Mouse (Mus musculus) limb, embryonic 14.5 days (tissue): Measurements from ENCODE around the gene Kirrel3. TPM values are rescaled to one million over a fixed set of nuclear protein-coding genes. Genes with fewer than 3 reads are reported as not detected.

Experiments
- ATAC-seq: fragments of 200-750 bp; cut with Nextera tagmentation; 2 replicates; pipeline ENCODE4 v1.8.0; 2017; ENCODE audit warnings: low read depth, moderate number of reproducible peaks, moderate TSS enrichment; ENCODE audit not compliant: low FRiP score
- DNase-seq: peaks from one replicate; pipeline ENCODE4 v3.0.0-alpha.2; 2015; ENCODE audit warnings: low spot score
- H3K27ac ChIP-seq: fragments of 300-500 bp; sonication (generic); replicated peaks from 2 replicates; pipeline ENCODE4 v1.5.1; 2014; ENCODE audit warnings: low read depth, mild to moderate bottlenecking, low read length, moderate library complexity, mixed read lengths
- H3K27me3 ChIP-seq: fragments of 300-500 bp; sonication (generic); 2 replicates; pipeline ENCODE4 v1.6.1; 2014; ENCODE audit warnings: low read length, mixed read lengths; ENCODE audit not compliant: control insufficient read depth, insufficient read depth
- H3K36me3 ChIP-seq: fragments of 300-500 bp; sonication (generic); 2 replicates; pipeline ENCODE4 v1.6.1; 2014; ENCODE audit warnings: mild to moderate bottlenecking, low read length, moderate library complexity, mixed read lengths; ENCODE audit not compliant: control insufficient read depth, insufficient read depth
- H3K4me1 ChIP-seq: fragments of 300-500 bp; sonication (generic); 2 replicates; pipeline ENCODE4 v1.6.1; 2014; ENCODE audit warnings: antibody characterized with exemption, low read length, mixed read lengths; ENCODE audit not compliant: control insufficient read depth, insufficient read depth
- H3K4me2 ChIP-seq: fragments of 300-500 bp; sonication (generic); replicated peaks from 2 replicates; pipeline ENCODE4 v1.6.1; 2014; ENCODE audit warnings: low read depth, mild to moderate bottlenecking, low read length, moderate library complexity; ENCODE audit not compliant: severe bottlenecking
- H3K4me3 ChIP-seq: fragments of 300-500 bp; sonication (generic); replicated peaks from 2 replicates; pipeline ENCODE4 v1.5.1; 2014; ENCODE audit warnings: low read length
- H3K9ac ChIP-seq: fragments of 300-500 bp; sonication (generic); 2 replicates; pipeline ENCODE4 v1.6.1; 2014; ENCODE audit warnings: mild to moderate bottlenecking, low read depth, low read length, moderate library complexity; ENCODE audit not compliant: severe bottlenecking
- H3K9me3 ChIP-seq: fragments of 300-500 bp; sonication (generic); 2 replicates; pipeline ENCODE4 v1.6.1; 2016; ENCODE audit warnings: low read length; ENCODE audit not compliant: control insufficient read depth
- POLR2A ChIP-seq: fragments of 200-500 bp; IDR thresholded peaks from 2 replicates; pipeline ENCODE4 v1.8.0; 2012; ENCODE audit warnings: inconsistent platforms, mild to moderate bottlenecking, moderate library complexity, borderline replicate concordance; ENCODE audit not compliant: insufficient read depth, insufficient read length; ENCODE audit errors: extremely low read depth
- WGBS: fragments of 180-500 bp; shearing (Covaris S2); extraction: QIAGEN DNeasy Blood & Tissue Kit; methylation state at CpG from one replicate; pipeline ENCODE4 v1.1.7; 2014; 5-methylcytosine and 5-hydroxymethylcytosine counted together
- polyA plus RNA-seq, 2 experiments: library from polyadenylated mRNA; depleted of rRNA in 1 of 2; stranded (reverse) in 1 of 2; unstranded in 1 of 2; fragments of >200 nt; fragmentation: Nextera tagmentation in 1 of 2; extraction: Ambion mirVana in 1 of 2; gene quantifications; 2 replicates each; pipeline versions ENCODE4 v1.2.1 to v1.2.3; 2012 to 2014

Kirrel3 gene
- polyA plus RNA-seq, 2 experiments, result 10.1 to 14.6 TPM

- no peaks in the 10 kb centered on the region for H3K27me3 ChIP-seq
- TF ChIP-seq POLR2A, result no peak
- WGBS, result 37% methylated on average over 4 of the region's 4 CpGs
Measured at GRCm38 (mm10) chr9:34688358-34688757, 202.7 kb downstream of the Kirrel3 start.

GRCm38 (mm10) chr9:34689375-34689774, 203.7 kb downstream of the Kirrel3 start:
- Histone ChIP-seq H3K9me3 (no peaks in the 10 kb centered on the region), H3K27ac (no peak overlapping the region), H3K27me3 (no peaks in the 10 kb centered on the region), H3K4me2 (no peak overlapping the region), H3K9ac (no peak overlapping the region), H3K4me1 (no peaks in the 10 kb centered on the region), H3K36me3 (no peaks in the 10 kb centered on the region), H3K4me3 (no peak overlapping the region)
- no peak for TF ChIP-seq POLR2A
- no peak for DNase-seq
- no peak for ATAC-seq
- 71% methylated on average over 3 of the region's 3 CpGs for WGBS

More at GRCm38 (mm10) chr9:34688358-34688757, 202.7 kb downstream of the Kirrel3 start:
- no peak overlapping the region for H3K27ac ChIP-seq
- H3K4me3 ChIP-seq, result no peak overlapping the region
- no peaks in the 10 kb centered on the region for H3K9me3 ChIP-seq
- ATAC-seq, result no peak
- H3K36me3 ChIP-seq, result no peaks in the 10 kb centered on the region
- H3K4me2 ChIP-seq, result no peak overlapping the region
- H3K9ac ChIP-seq, result no peak overlapping the region
- H3K4me1 ChIP-seq, result no peaks in the 10 kb centered on the region
- no peak for DNase-seq

- no peaks in the 10 kb centered on the region for H3K27me3 ChIP-seq
- no peak for ATAC-seq
- no peak overlapping the region for H3K9ac ChIP-seq
- 83% methylated on average over 5 of the region's 5 CpGs for WGBS
- no peak overlapping the region for H3K4me3 ChIP-seq
- no peak overlapping the region for H3K27ac ChIP-seq
- DNase-seq, result no peak
- no peaks in the 10 kb centered on the region for H3K4me1 ChIP-seq
- H3K9me3 ChIP-seq, result no peaks in the 10 kb centered on the region
- no peaks in the 10 kb centered on the region for H3K36me3 ChIP-seq
- no peak for TF ChIP-seq POLR2A
- H3K4me2 ChIP-seq, result no peak overlapping the region
Measured at GRCm38 (mm10) chr9:34695646-34696045, 210.0 kb downstream of the Kirrel3 start.

- DNase-seq, result no peak
- H3K4me2 ChIP-seq, result no peak overlapping the region
- no peak for TF ChIP-seq POLR2A
- WGBS, result 76% methylated on average over 12 of the region's 12 CpGs
- no peak overlapping the region for H3K4me3 ChIP-seq
- H3K9ac ChIP-seq, result no peak overlapping the region
- H3K9me3 ChIP-seq, result no peaks in the 10 kb centered on the region
- no peak for ATAC-seq
- no peak overlapping the region for H3K27ac ChIP-seq
- no peaks in the 10 kb centered on the region for H3K27me3 ChIP-seq
- no peaks in the 10 kb centered on the region for H3K36me3 ChIP-seq
- peaks cover 2% of the 10 kb centered on the region; the same call in 1 of the 2 replicates for H3K4me1 ChIP-seq
Measured at GRCm38 (mm10) chr9:34703547-34704300, 218.0 kb downstream of the Kirrel3 start.

DNA sequence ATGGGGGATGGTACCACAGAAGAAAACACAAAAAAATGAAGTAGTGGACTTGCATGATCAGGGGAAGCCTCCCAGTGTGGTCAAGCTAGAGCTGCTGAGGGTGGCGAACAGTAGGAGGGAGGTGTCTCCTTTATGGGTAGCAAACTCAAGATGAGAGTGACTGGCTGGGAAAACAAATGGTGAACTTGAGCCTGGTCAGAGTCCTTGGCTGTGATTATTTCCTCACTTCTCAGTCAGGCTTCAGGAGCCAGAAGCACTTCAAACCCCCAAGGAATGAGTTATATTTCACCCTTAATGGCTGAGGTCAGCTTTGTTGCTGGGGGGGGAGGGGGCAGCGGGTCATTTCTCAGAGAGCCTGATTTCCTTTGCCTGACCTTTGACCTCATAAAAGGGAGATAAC, 218.7 kb downstream of the Kirrel3 start:
- H3K9me3 ChIP-seq, result no peaks in the 10 kb centered on the region
- no peaks in the 10 kb centered on the region for H3K27me3 ChIP-seq
- H3K27ac ChIP-seq, result no peak overlapping the region
- TF ChIP-seq POLR2A, result no peak
- no peak overlapping the region for H3K4me2 ChIP-seq
- no peaks in the 10 kb centered on the region for H3K36me3 ChIP-seq
- no peak for ATAC-seq
- no peak for DNase-seq
- H3K4me3 ChIP-seq, result no peak overlapping the region
- H3K9ac ChIP-seq, result no peak overlapping the region
- peaks cover 2% of the 10 kb centered on the region; the same call in 1 of the 2 replicates for H3K4me1 ChIP-seq
- WGBS, result 25% methylated on average over 2 of the region's 2 CpGs
